Mouse (Mus musculus) neural tube, embryonic 15.5 days (tissue): Measurements from ENCODE around the gene Zfp13. TPM values are rescaled to one million over a fixed set of nuclear protein-coding genes. Genes with fewer than 3 reads are reported as not detected.

ENCODE experiments used
- ATAC-seq: fragments of 200-750 bp; cut with Nextera tagmentation; 2 replicates; pipeline ENCODE4 v1.8.0; 2017; ENCODE audit warnings: mild to moderate bottlenecking, moderate TSS enrichment, moderate library complexity; ENCODE audit not compliant: low FRiP score
- H3K27ac ChIP-seq: fragments of 300-500 bp; sonication (generic); replicated peaks from 2 replicates; pipeline ENCODE4 v1.5.1; 2015; ENCODE audit warnings: mild to moderate bottlenecking, inconsistent platforms
- H3K27me3 ChIP-seq: fragments of 300-500 bp; sonication (generic); replicated peaks from 2 replicates; pipeline ENCODE4 v1.6.1; 2015; ENCODE audit warnings: inconsistent platforms
- H3K36me3 ChIP-seq: fragments of 300-500 bp; sonication (generic); 2 replicates; pipeline ENCODE4 v1.6.1; 2015; ENCODE audit warnings: inconsistent platforms
- H3K4me1 ChIP-seq: fragments of 300-500 bp; sonication (generic); 2 replicates; pipeline ENCODE4 v1.6.1; 2015; ENCODE audit warnings: inconsistent platforms
- H3K4me2 ChIP-seq: fragments of 300-500 bp; sonication (generic); 2 replicates; pipeline ENCODE4 v1.6.1; 2015; ENCODE audit warnings: inconsistent platforms, mild to moderate bottlenecking, moderate library complexity
- H3K4me3 ChIP-seq: fragments of 300-500 bp; sonication (generic); replicated peaks from 2 replicates; pipeline ENCODE4 v1.5.1; 2015; ENCODE audit warnings: mild to moderate bottlenecking, inconsistent platforms
- H3K9ac ChIP-seq: fragments of 300-500 bp; sonication (generic); replicated peaks from 2 replicates; pipeline ENCODE4 v1.6.1; 2015; ENCODE audit warnings: mild to moderate bottlenecking, inconsistent platforms
- H3K9me3 ChIP-seq: fragments of 300-500 bp; sonication (generic); replicated peaks from 2 replicates; pipeline ENCODE4 v1.6.1; 2016; ENCODE audit warnings: inconsistent platforms
- WGBS: fragments of 180-500 bp; shearing (Covaris S2); methylation state at CpG from one replicate; pipeline ENCODE4 v1.1.7; 2015; ENCODE audit warnings: mixed read lengths; 5-methylcytosine and 5-hydroxymethylcytosine counted together
- polyA plus RNA-seq: library from polyadenylated mRNA; unstranded; fragments of >200 nt; fragmentation: Nextera tagmentation; extraction: Ambion mirVana; gene quantifications from 2 replicates; pipeline ENCODE4 v1.2.1, GENCODE M21; 2015

Zfp13 gene
- polyA plus RNA-seq, 1 experiment from 2014 or later = 24.9 TPM

DNA sequence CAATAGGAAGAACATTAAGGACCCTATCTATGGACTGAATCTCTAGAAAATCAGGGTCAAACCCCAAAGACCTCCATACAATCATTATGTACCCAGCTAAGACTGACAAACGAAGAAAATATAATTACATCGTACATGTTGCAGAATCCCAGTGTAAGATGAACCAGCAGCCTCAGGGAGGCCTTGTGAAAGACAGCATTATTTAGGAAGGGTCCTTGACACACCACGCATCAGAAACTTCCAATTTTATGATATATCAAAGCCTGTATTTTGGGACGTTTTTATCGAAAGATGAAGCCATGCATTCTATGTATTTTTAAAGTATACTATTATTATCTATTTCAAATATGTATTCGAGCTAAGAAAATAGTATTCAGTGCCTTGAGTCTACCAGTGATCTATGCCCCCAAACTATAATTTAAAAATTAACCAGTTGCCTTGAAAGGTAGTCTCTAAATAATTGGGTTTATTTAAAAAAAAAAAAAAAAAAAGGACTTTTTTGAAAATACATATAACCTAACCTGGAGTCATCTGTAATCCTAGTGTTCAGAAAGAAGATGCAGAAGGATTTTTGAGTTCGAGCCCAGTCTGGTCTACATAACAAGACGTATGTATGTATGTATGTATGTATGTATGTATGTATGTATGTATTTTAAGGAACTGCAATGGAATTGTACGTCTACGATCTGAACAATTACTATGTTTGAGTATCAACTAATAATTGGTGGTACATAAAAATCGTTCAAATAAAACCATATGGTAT lies 51.4 kb downstream of the Zfp13 start:
- Histone ChIP-seq H3K27me3 (0 out of 2 replicates have a peak, but pooled peaks cover 5% of the 10 kb centered on the region), H3K27ac (no peak overlapping the region), H3K4me1 (peaks cover 20% of the 10 kb centered on the region), H3K4me3 (peak overlapping the region; percentile 71), H3K4me2 (peak overlapping the region; percentile 63), H3K36me3 (no peaks in the 10 kb centered on the region), H3K9ac (no peak overlapping the region), H3K9me3 (no peaks in the 10 kb centered on the region)
- WGBS = 58% methylated on average over 11 of the region's 11 CpGs
- ATAC-seq = no peak

- Histone ChIP-seq H3K9me3 (no peaks in the 10 kb centered on the region), H3K27me3 (peaks cover 5% of the 10 kb centered on the region), H3K36me3 (no peaks in the 10 kb centered on the region), H3K9ac (peak overlapping the region; percentile 67), H3K4me2 (peak overlapping the region; percentile 63), H3K4me3 (peak overlapping the region; percentile 71), H3K27ac (peak overlapping the region; percentile 77), H3K4me1 (peaks cover 22% of the 10 kb centered on the region)
- WGBS = under 1% methylated on average over 42 of the region's 42 CpGs
- ATAC-seq = peak; percentile 19; the same call in 1 of the 2 replicates
Measured at GRCm38 (mm10) chr17:23546702-23547505, 52.4 kb downstream of the Zfp13 start.

- Histone ChIP-seq H3K27me3 (peaks cover 11% of the 10 kb centered on the region), H3K4me2 (peak overlapping the region; percentile 63), H3K4me1 (peaks cover 21% of the 10 kb centered on the region; the same call in 1 of the 2 replicates), H3K4me3 (peak overlapping the region; percentile 71), H3K27ac (peak overlapping the region; percentile 77), H3K36me3 (no peaks in the 10 kb centered on the region), H3K9me3 (no peaks in the 10 kb centered on the region), H3K9ac (peak overlapping the region; percentile 67)
- ATAC-seq = peak; percentile 37; the same call in 1 of the 2 replicates
- WGBS = under 1% methylated on average over 20 of the region's 20 CpGs
Measured at GRCm38 (mm10) chr17:23546333-23546701, 53.0 kb downstream of the Zfp13 start.

GRCm38 (mm10) chr17:23545841-23546240 lies 53.4 kb downstream of the Zfp13 start:
- 14% methylated on average over 6 of the region's 6 CpGs for WGBS
- Histone ChIP-seq H3K4me1 (peaks cover 17% of the 10 kb centered on the region; the same call in 1 of the 2 replicates), H3K36me3 (no peaks in the 10 kb centered on the region), H3K4me2 (peak overlapping the region; percentile 63), H3K4me3 (peak overlapping the region; percentile 71), H3K27ac (no peak overlapping the region), H3K27me3 (peaks cover 16% of the 10 kb centered on the region), H3K9ac (no peak overlapping the region), H3K9me3 (no peaks in the 10 kb centered on the region)
- no peak for ATAC-seq

GRCm38 (mm10) chr17:23544766-23545165 lies 54.5 kb downstream of the Zfp13 start:
- peaks cover 15% of the 10 kb centered on the region; the same call in 1 of the 2 replicates for H3K4me1 ChIP-seq
- no peak for ATAC-seq
- H3K36me3 ChIP-seq = no peaks in the 10 kb centered on the region
- WGBS = 94% methylated on average over 1 of the region's 1 CpGs
- H3K27me3 ChIP-seq = peaks cover 26% of the 10 kb centered on the region
- no peak overlapping the region for H3K4me2 ChIP-seq
- H3K4me3 ChIP-seq = no peak overlapping the region
- no peak overlapping the region for H3K27ac ChIP-seq
- no peaks in the 10 kb centered on the region for H3K9me3 ChIP-seq
- no peak overlapping the region for H3K9ac ChIP-seq

DNA sequence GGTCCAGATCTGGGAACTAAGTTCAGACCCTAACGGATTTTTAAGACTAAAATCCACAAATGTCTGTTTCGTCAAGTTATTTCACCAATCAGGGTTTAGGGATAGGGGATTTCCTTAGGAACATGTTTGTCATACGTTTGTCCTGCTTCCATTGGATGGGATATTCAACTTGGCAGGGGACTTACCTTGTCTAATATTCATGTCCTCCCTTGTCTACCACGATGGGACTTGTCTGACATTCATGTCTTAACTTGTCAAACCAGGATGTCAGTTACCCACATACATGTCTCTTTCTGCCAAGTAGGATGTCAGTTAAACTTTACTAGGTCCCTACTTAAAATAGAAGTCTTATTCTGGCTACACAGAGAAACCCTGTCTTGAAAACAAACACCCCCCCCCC lies 55.3 kb downstream of the Zfp13 start:
- Histone ChIP-seq H3K27ac (no peak overlapping the region), H3K36me3 (no peaks in the 10 kb centered on the region), H3K4me2 (no peak overlapping the region), H3K4me3 (no peak overlapping the region), H3K9ac (no peak overlapping the region), H3K4me1 (peaks cover 9% of the 10 kb centered on the region; the same call in 1 of the 2 replicates), H3K9me3 (no peaks in the 10 kb centered on the region), H3K27me3 (peaks cover 33% of the 10 kb centered on the region)
- 77% methylated on average over 4 of the region's 4 CpGs for WGBS
- no peak for ATAC-seq

GRCm38 (mm10) chr17:23543325-23543724 lies 56.0 kb downstream of the Zfp13 start:
- H3K4me3 ChIP-seq = no peak overlapping the region
- no peak for ATAC-seq
- peaks cover 12% of the 10 kb centered on the region for H3K4me1 ChIP-seq
- H3K27ac ChIP-seq = no peak overlapping the region
- H3K9ac ChIP-seq = no peak overlapping the region
- H3K9me3 ChIP-seq = no peaks in the 10 kb centered on the region
- 32% methylated on average over 5 of the region's 5 CpGs for WGBS
- H3K27me3 ChIP-seq = peaks cover 40% of the 10 kb centered on the region
- no peak overlapping the region for H3K4me2 ChIP-seq
- H3K36me3 ChIP-seq = no peaks in the 10 kb centered on the region

DNA sequence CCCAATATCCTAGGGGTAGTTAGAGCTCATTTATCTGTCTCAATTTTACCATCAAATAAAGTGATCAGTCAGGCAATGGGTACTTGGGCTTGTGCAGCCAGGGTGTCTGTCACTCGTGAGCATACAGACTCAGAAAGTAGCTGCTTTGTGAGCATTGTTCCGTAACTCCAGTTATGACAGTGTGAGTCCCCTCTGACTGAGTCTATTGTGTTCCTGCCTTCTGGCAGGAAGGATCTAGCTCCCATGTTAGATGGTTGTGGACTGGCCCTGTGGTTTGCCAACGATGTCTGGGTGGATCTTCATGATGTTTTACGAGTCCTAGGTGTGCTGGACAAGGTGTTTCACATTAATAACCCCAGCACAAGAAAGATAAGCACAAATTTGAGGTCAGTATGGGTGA lies 56.5 kb downstream of the Zfp13 start:
- Histone ChIP-seq H3K4me1 (peaks cover 17% of the 10 kb centered on the region), H3K9ac (no peak overlapping the region), H3K27ac (no peak overlapping the region), H3K9me3 (no peaks in the 10 kb centered on the region), H3K27me3 (peaks cover 44% of the 10 kb centered on the region), H3K4me3 (no peak overlapping the region), H3K4me2 (no peak overlapping the region), H3K36me3 (no peaks in the 10 kb centered on the region)
- no peak for ATAC-seq
- 56% methylated on average over 4 of the region's 4 CpGs for WGBS

- H3K4me2 ChIP-seq = peak overlapping the region; percentile 43
- no peak for ATAC-seq
- peaks cover 21% of the 10 kb centered on the region for H3K4me1 ChIP-seq
- H3K9me3 ChIP-seq = no peaks in the 10 kb centered on the region
- WGBS = 13% methylated on average over 12 of the region's 12 CpGs
- H3K36me3 ChIP-seq = no peaks in the 10 kb centered on the region
- H3K4me3 ChIP-seq = peak overlapping the region; percentile 15; the same call in 1 of the 2 replicates
- peaks cover 50% of the 10 kb centered on the region for H3K27me3 ChIP-seq
- H3K27ac ChIP-seq = no peak overlapping the region
- no peak overlapping the region; the same call in 1 of the 2 replicates for H3K9ac ChIP-seq
Measured at GRCm38 (mm10) chr17:23542004-23542720, 57.1 kb downstream of the Zfp13 start.

- Histone ChIP-seq H3K4me3 (peak overlapping the region; percentile 21; the same call in 1 of the 2 replicates), H3K27ac (no peak overlapping the region), H3K36me3 (no peaks in the 10 kb centered on the region), H3K4me2 (peak overlapping the region; percentile 19), H3K4me1 (peaks cover 21% of the 10 kb centered on the region), H3K27me3 (peaks cover 53% of the 10 kb centered on the region), H3K9ac (no peak overlapping the region), H3K9me3 (no peaks in the 10 kb centered on the region)
- peak; percentile 26; the same call in 1 of the 2 replicates for ATAC-seq
- WGBS = 13% methylated on average over 31 of the region's 31 CpGs
Measured at GRCm38 (mm10) chr17:23540605-23541475, 58.4 kb downstream of the Zfp13 start.
